Mouse (Mus musculus) C2C12 (cell line): Measurements from ENCODE around the gene Agap3.

Source experiments
- CEBPB ChIP-seq: IDR thresholded peaks from one replicate; pipeline ENCODE4 v1.6.1; 2011; ENCODE audit warnings: low read depth, mild to moderate bottlenecking, control low read depth, moderate library complexity
- CTCF ChIP-seq: IDR thresholded peaks from one replicate; pipeline ENCODE4 v1.5.1; 2011; ENCODE audit not compliant: control insufficient read depth, insufficient read depth, insufficient read length
- FOSL1 ChIP-seq: IDR thresholded peaks from one replicate; pipeline ENCODE4 v1.8.0; 2011; ENCODE audit warnings: mild to moderate bottlenecking, low read length; ENCODE audit not compliant: poor library complexity, insufficient read depth, severe bottlenecking
- MAX ChIP-seq: IDR thresholded peaks from one replicate; pipeline ENCODE4 v1.6.1; 2011; ENCODE audit warnings: mild to moderate bottlenecking, control low read depth
- MYOD1 ChIP-seq: IDR thresholded peaks from one replicate; pipeline ENCODE4 v1.6.1; 2011; ENCODE audit warnings: low read depth; ENCODE audit not compliant: control insufficient read depth, insufficient read length
- USF1 ChIP-seq: IDR thresholded peaks from one replicate; pipeline ENCODE4 v1.6.1; 2011; ENCODE audit warnings: low read depth, mild to moderate bottlenecking, control low read depth, moderate library complexity

- TF ChIP-seq CTCF (no peak), USF1 (no peak), CEBPB (no peak), MAX (no peak), FOSL1 (no peak), MYOD1 (no peak)
Measured at GRCm38 (mm10) chr5:24536511-24536910, 84.5 kb downstream of the Agap3 start.
